Mouse (Mus musculus) hindbrain, embryonic 16.5 days (tissue): ENCODE measurements at regions not wholly inside any gene's neighbourhood (a gene's known extent, or its start where the extent isn't known, plus 50 kb on each side); places are given as distances from the start of the nearest gene placed in this dataset.

Experiments
- ATAC-seq: fragments of 200-750 bp; cut with Nextera tagmentation; 2 replicates; pipeline ENCODE4 v1.8.0; 2017; ENCODE audit warnings: moderate TSS enrichment, moderate library complexity
- H3K27ac ChIP-seq: fragments of 300-500 bp; sonication (generic); 2 replicates; pipeline ENCODE4 v1.5.1; 2014; ENCODE audit warnings: low read depth, mild to moderate bottlenecking, control low read depth, low read length, moderate library complexity
- H3K27me3 ChIP-seq: fragments of 300-500 bp; sonication (generic); replicated peaks from 2 replicates; pipeline ENCODE4 v1.6.1; 2014; ENCODE audit warnings: low read length; ENCODE audit not compliant: control insufficient read depth, insufficient read depth
- H3K36me3 ChIP-seq: fragments of 300-500 bp; sonication (generic); 2 replicates; pipeline ENCODE4 v1.6.1; 2014; ENCODE audit warnings: mild to moderate bottlenecking, low read length, moderate library complexity, mixed read lengths; ENCODE audit not compliant: control insufficient read depth, insufficient read depth
- H3K4me1 ChIP-seq: fragments of 300-500 bp; sonication (generic); 2 replicates; pipeline ENCODE4 v1.6.1; 2014; ENCODE audit warnings: low read depth, low read length; ENCODE audit not compliant: control insufficient read depth, insufficient read depth
- H3K4me2 ChIP-seq: fragments of 300-500 bp; sonication (generic); 2 replicates; pipeline ENCODE4 v1.6.1; 2014; ENCODE audit warnings: mild to moderate bottlenecking, low read length, control low read depth, moderate library complexity
- H3K4me3 ChIP-seq: fragments of 300-500 bp; sonication (generic); 2 replicates; pipeline ENCODE4 v1.5.1; 2014; ENCODE audit warnings: mild to moderate bottlenecking, low read length, control low read depth, moderate library complexity
- H3K9ac ChIP-seq: fragments of 300-500 bp; sonication (generic); 2 replicates; pipeline ENCODE4 v1.6.1; 2014; ENCODE audit warnings: low read depth, mild to moderate bottlenecking, control low read depth, low read length, moderate library complexity
- H3K9me3 ChIP-seq: fragments of 300-500 bp; sonication (generic); 2 replicates; pipeline ENCODE4 v1.6.1; 2014; ENCODE audit warnings: mild to moderate bottlenecking, low read length, moderate library complexity; ENCODE audit not compliant: control insufficient read depth
- WGBS: fragments of 180-500 bp; shearing (Covaris S2); extraction: QIAGEN DNeasy Blood & Tissue Kit; methylation state at CpG from one replicate; pipeline ENCODE4 v1.1.7; 2014; 5-methylcytosine and 5-hydroxymethylcytosine counted together

- peak; percentile 14; the same call in 1 of the 2 replicates for ATAC-seq
- Histone ChIP-seq H3K36me3 (no peaks in the 10 kb centered on the region), H3K9me3 (no peaks in the 10 kb centered on the region), H3K27ac (no peak overlapping the region), H3K4me1 (peaks cover 5% of the 10 kb centered on the region; the same call in 1 of the 2 replicates), H3K27me3 (no peaks in the 10 kb centered on the region), H3K9ac (no peak overlapping the region), H3K4me3 (no peak overlapping the region), H3K4me2 (peak overlapping the region; percentile 23)
- WGBS: 23% methylated on average over 16 of the region's 16 CpGs
These were observed 59.5 kb upstream of the Zbtb18 start for GRCm38 (mm10) chr1:177382596-177383190.

- ATAC-seq: peak; percentile 34; the same call in 1 of the 2 replicates
These were observed 60.0 kb upstream of the Zbtb18 start for GRCm38 (mm10) chr1:177382147-177382546.

GRCm38 (mm10) chr1:177378112-177378511 lies 64.0 kb upstream of the Zbtb18 start:
- H3K9ac ChIP-seq: no peak overlapping the region
- no peaks in the 10 kb centered on the region for H3K36me3 ChIP-seq
- no peak overlapping the region for H3K4me2 ChIP-seq
- no peak overlapping the region for H3K4me3 ChIP-seq
- H3K4me1 ChIP-seq: peaks cover 5% of the 10 kb centered on the region; the same call in 1 of the 2 replicates
- H3K27ac ChIP-seq: no peak overlapping the region
- ATAC-seq: no peak
- no peaks in the 10 kb centered on the region for H3K9me3 ChIP-seq
- 85% methylated on average over 3 of the region's 3 CpGs for WGBS
- H3K27me3 ChIP-seq: no peaks in the 10 kb centered on the region

More at GRCm38 (mm10) chr1:177382147-177382546, 60.0 kb upstream of the Zbtb18 start:
- H3K9ac ChIP-seq: no peak overlapping the region
- no peak overlapping the region for H3K4me2 ChIP-seq
- H3K9me3 ChIP-seq: no peaks in the 10 kb centered on the region
- H3K4me3 ChIP-seq: no peak overlapping the region
- 66% methylated on average over 4 of the region's 4 CpGs for WGBS
- H3K4me1 ChIP-seq: peaks cover 5% of the 10 kb centered on the region; the same call in 1 of the 2 replicates
- no peaks in the 10 kb centered on the region for H3K36me3 ChIP-seq
- H3K27me3 ChIP-seq: no peaks in the 10 kb centered on the region
- H3K27ac ChIP-seq: no peak overlapping the region

DNA sequence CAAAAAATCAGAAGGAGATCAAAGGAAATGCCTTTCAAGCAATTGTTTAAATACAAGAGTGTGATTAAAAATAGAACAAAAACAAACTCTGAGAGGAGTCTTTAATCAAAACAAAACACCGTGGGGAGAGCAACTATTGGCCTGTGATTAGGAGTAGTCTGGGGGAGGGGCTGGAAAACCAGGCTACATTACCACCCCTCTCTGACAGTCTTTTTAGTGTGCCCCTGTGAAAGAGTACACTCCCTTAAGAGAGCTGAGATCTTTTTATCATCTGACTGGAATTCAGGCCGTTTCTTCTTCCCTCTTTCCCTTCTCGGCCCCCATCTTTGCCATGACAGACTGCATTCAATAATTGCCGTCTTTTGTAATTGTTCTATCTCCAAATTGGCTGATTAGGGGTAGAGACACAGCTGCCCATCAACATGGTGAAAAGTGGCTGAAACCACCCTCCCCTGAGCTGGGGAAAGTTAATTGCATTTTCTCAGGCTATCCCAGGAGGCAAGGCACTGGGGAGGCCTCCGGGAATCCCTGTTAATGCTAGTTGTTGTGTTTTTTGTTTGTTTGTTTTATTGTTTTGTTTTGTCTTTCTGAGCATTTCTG lies 68.8 kb upstream of the Zbtb18 start:
- no peak for ATAC-seq
- H3K4me1 ChIP-seq: no peaks in the 10 kb centered on the region
- H3K9ac ChIP-seq: no peak overlapping the region
- H3K4me2 ChIP-seq: no peak overlapping the region
- H3K36me3 ChIP-seq: no peaks in the 10 kb centered on the region
- no peak overlapping the region for H3K4me3 ChIP-seq
- no peaks in the 10 kb centered on the region for H3K9me3 ChIP-seq
- 2% methylated on average over 5 of the region's 5 CpGs for WGBS
- no peaks in the 10 kb centered on the region for H3K27me3 ChIP-seq
- no peak overlapping the region for H3K27ac ChIP-seq

DNA sequence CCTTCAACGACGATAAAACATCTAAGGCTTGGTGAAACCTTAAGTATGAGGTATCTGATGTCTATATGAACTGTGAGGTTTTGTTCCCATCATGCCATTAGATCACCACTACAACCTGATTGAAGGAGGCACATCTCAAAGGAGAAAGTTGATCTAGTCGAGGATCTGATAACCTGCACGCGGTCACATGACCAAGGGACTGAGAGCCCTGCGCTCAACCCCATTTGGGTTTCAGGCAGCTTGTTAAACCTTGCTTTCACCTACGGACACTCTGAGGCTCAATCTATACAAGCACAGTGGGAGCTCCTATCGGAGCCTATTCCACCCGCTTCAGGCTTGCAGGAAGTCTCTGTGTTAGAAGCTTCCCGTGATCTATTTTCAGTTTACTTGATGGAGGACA lies 70.1 kb upstream of the Zbtb18 start:
- H3K36me3 ChIP-seq: no peaks in the 10 kb centered on the region
- H3K4me3 ChIP-seq: no peak overlapping the region
- H3K27me3 ChIP-seq: no peaks in the 10 kb centered on the region
- H3K4me2 ChIP-seq: no peak overlapping the region
- 64% methylated on average over 10 of the region's 10 CpGs for WGBS
- no peak overlapping the region for H3K9ac ChIP-seq
- H3K4me1 ChIP-seq: no peaks in the 10 kb centered on the region
- H3K9me3 ChIP-seq: no peaks in the 10 kb centered on the region
- ATAC-seq: no peak
- no peak overlapping the region for H3K27ac ChIP-seq

GRCm38 (mm10) chr1:177367864-177368610 lies 74.1 kb upstream of the Zbtb18 start:
- H3K4me2 ChIP-seq: no peak overlapping the region
- H3K4me3 ChIP-seq: no peak overlapping the region
- no peaks in the 10 kb centered on the region for H3K4me1 ChIP-seq
- ATAC-seq: no peak
- no peaks in the 10 kb centered on the region for H3K36me3 ChIP-seq
- H3K9me3 ChIP-seq: no peaks in the 10 kb centered on the region
- no peak overlapping the region for H3K27ac ChIP-seq
- H3K9ac ChIP-seq: no peak overlapping the region
- H3K27me3 ChIP-seq: no peaks in the 10 kb centered on the region
- 90% methylated on average over 9 of the region's 9 CpGs for WGBS

DNA sequence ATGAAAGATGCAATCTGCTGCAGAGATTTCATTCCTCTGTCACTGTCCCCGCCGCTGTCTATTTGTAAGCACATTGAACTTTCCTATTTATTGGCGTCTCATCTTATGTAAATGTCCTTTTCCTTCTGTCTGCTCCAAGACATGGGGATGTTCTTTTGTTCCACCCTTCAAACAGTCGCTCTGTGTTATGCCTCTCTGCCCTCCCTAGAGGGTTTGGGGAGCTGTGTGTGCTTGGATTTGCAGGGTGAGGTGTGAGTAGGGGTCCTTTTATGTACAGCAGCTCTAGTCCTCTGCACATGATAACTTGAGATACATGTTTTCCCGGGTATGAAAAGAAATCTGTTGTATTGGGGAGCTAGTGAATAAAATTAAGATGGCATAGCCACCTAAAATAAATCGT lies 75.2 kb upstream of the Zbtb18 start:
- H3K4me1 ChIP-seq: no peaks in the 10 kb centered on the region
- no peaks in the 10 kb centered on the region for H3K36me3 ChIP-seq
- peak; percentile 17; the same call in 1 of the 2 replicates for ATAC-seq
- H3K27ac ChIP-seq: no peak overlapping the region
- H3K4me2 ChIP-seq: no peak overlapping the region
- H3K9ac ChIP-seq: no peak overlapping the region
- WGBS: 41% methylated on average over 6 of the region's 6 CpGs
- no peaks in the 10 kb centered on the region for H3K9me3 ChIP-seq
- H3K4me3 ChIP-seq: no peak overlapping the region
- no peaks in the 10 kb centered on the region for H3K27me3 ChIP-seq

DNA sequence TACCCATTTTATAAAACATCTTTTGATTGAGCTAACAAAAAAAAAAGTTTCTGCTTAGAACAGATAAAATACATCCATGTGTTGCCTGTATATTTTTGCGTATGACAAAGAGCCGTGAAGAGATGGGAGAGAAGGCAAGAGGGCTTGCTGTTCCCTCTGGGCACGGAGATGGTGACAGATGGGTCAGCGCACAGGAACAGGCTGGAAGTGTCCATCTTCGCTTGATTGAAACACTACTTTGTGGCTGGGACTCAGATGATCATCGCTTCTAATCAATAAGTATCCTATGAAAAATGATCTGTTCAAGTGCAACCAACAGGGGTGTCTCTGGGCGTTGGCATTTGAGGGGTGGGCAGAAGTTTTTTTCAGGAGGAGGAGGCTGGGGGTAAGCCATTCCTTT lies 75.7 kb upstream of the Zbtb18 start:
- ATAC-seq: peak; percentile 37; the same call in 1 of the 2 replicates

DNA sequence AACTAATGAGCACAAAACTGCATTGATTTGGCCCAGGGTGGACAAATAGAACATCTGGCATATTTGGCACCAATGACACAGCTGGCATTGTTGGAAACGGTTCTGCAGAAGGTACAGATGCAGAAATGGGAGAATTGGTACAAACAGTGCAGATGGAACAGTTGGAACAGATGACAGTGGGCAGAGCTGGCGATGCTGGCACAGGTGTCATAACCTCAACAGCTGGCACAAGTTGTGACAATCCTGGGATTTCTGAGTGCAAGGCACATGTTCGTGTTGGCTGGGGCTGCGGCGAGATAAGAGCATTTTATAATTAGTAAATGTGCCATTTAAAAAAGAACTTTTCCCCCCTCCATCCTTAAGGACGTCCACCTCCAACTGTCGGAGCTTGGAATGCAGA lies 77.8 kb upstream of the Zbtb18 start:
- no peak overlapping the region for H3K27ac ChIP-seq
- H3K36me3 ChIP-seq: no peaks in the 10 kb centered on the region
- no peaks in the 10 kb centered on the region for H3K9me3 ChIP-seq
- H3K9ac ChIP-seq: no peak overlapping the region
- ATAC-seq: 0 out of 2 replicates have a peak, but pooled peaks have one; percentile 42
- H3K4me2 ChIP-seq: no peak overlapping the region
- no peaks in the 10 kb centered on the region for H3K27me3 ChIP-seq
- H3K4me3 ChIP-seq: no peak overlapping the region
- 72% methylated on average over 7 of the region's 7 CpGs for WGBS
- no peaks in the 10 kb centered on the region for H3K4me1 ChIP-seq

More for the DNA sequence above, 75.7 kb upstream of the Zbtb18 start:
- Histone ChIP-seq H3K9ac (no peak overlapping the region), H3K4me2 (no peak overlapping the region), H3K9me3 (no peaks in the 10 kb centered on the region), H3K4me1 (no peaks in the 10 kb centered on the region), H3K4me3 (no peak overlapping the region), H3K36me3 (no peaks in the 10 kb centered on the region), H3K27me3 (no peaks in the 10 kb centered on the region), H3K27ac (no peak overlapping the region)
- 42% methylated on average over 7 of the region's 7 CpGs for WGBS
